Mouse (Mus musculus): ENCODE data around the gene Chpf2.

- no peak for TF ChIP-seq CTCF (IDR thresholded peaks at IDR 0.05; ENCODE audit: borderline replicate concordance, insufficient read depth, low read depth, low read length)
- TF ChIP-seq POLR2A (IDR thresholded peaks at IDR 0.05; ENCODE audit: borderline replicate concordance, insufficient read depth, low read length) = no peak
Observed at GRCm38 (mm10) chr5:24638131-24638530, 51.6 kb downstream of the Chpf2 start.

Measured in cerebellum, adult 2 months (tissue).